Mouse (Mus musculus) olfactory bulb, adult 2 months (tissue): ENCODE measurements around the gene Mttp.

ENCODE experiments used
- CTCF ChIP-seq: fragments of 200-500 bp; IDR thresholded peaks from 2 replicates; pipeline ENCODE4 v1.5.1; 2012; ENCODE audit warnings: low read depth, mild to moderate bottlenecking, low read length, moderate library complexity; ENCODE audit not compliant: insufficient read depth
- POLR2A ChIP-seq: fragments of 200-500 bp; IDR thresholded peaks from 2 replicates; pipeline ENCODE4 v1.6.1; 2012; ENCODE audit warnings: mild to moderate bottlenecking, low read depth, low read length, moderate library complexity; ENCODE audit not compliant: insufficient read depth

- no peak for TF ChIP-seq CTCF
- no peak for TF ChIP-seq POLR2A
These were observed 95.2 kb downstream of the Mttp start for GRCm38 (mm10) chr3:138049555-138049954.
